Mouse (Mus musculus) olfactory bulb, adult 2 months (tissue): ENCODE data around the gene Klf1.
"Not testable (repeated sequence)": the region's sequence is repeated elsewhere in the genome, so short reads cannot be mapped to it uniquely, and the experiment has no call there.

Source experiments
- CTCF ChIP-seq: fragments of 200-500 bp; IDR thresholded peaks from 2 replicates; pipeline ENCODE4 v1.5.1; 2012; ENCODE audit warnings: low read depth, mild to moderate bottlenecking, low read length, moderate library complexity; ENCODE audit not compliant: insufficient read depth
- POLR2A ChIP-seq: fragments of 200-500 bp; IDR thresholded peaks from 2 replicates; pipeline ENCODE4 v1.6.1; 2012; ENCODE audit warnings: mild to moderate bottlenecking, low read depth, low read length, moderate library complexity; ENCODE audit not compliant: insufficient read depth

GRCm38 (mm10) chr8:84907979-84908378 is 6.3 kb downstream of the Klf1 start:
- not testable (repeated sequence) for TF ChIP-seq CTCF, POLR2A
